ENCODE assay signal across 16 mouse cellular contexts in genomic region chr5:73520787-73521186, GRCm38 (mm10).
"Had no signal": no experiment of that assay in that cellular context is flagged by ENCODE, and none has a peak within 500 bp of the region (broad histone marks: within the 10 kb centered on the region; RNA-seq: fewer than 3 reads in every experiment).

No protein-coding gene starts in this region.

- H3K27ac ChIP-seq: neural tube, embryonic 13.5 days; neural tube, embryonic 15.5 days; stomach, embryonic 15.5 days; stomach, postnatal 0 days had no signal

- H3K9ac ChIP-seq: neural tube, embryonic 13.5 days; neural tube, embryonic 15.5 days; stomach, embryonic 15.5 days had no signal

- H3K9me3 ChIP-seq: neural tube, embryonic 13.5 days; neural tube, embryonic 15.5 days; stomach, embryonic 15.5 days had no signal

- H3K36me3 ChIP-seq: stomach, embryonic 15.5 days had no signal

- H3K27me3 ChIP-seq: neural tube, embryonic 13.5 days; neural tube, embryonic 15.5 days; stomach, embryonic 15.5 days had no signal

- H3K4me2 ChIP-seq: neural tube, embryonic 13.5 days; neural tube, embryonic 15.5 days; stomach, embryonic 15.5 days had no signal

- H3K4me1 ChIP-seq: neural tube, embryonic 13.5 days; neural tube, embryonic 15.5 days; stomach, embryonic 15.5 days had no signal

- DNase-seq: retina, postnatal 1 day; right cerebral cortex, adult 18-20 months; right cerebral cortex, postnatal 14 days; right cerebral cortex, postnatal 25 days; right cerebral cortex, postnatal 4 days; spleen, adult 18-20 months; thymus, adult 18-20 months; thymus, adult 2 months; thymus, postnatal 14 days; thymus, postnatal 25 days; thymus, postnatal 36 days; thymus, postnatal 4 days had no signal

- H3K4me3 ChIP-seq: neural tube, embryonic 13.5 days; neural tube, embryonic 15.5 days; stomach, embryonic 15.5 days had no signal
